Mouse (Mus musculus) limb, embryonic 10.5 days (tissue): ENCODE measurements around the gene Clk2. TPM values are rescaled to one million over a fixed set of nuclear protein-coding genes. Genes with fewer than 3 reads are reported as not detected.
A peak's percentile ranks its signal among the peaks of the same experiment; 100 is the strongest.

Experiments
- DNase-seq: peaks from one replicate; pipeline ENCODE4 v3.0.0-alpha.2; 2017; ENCODE audit warnings: low spot score
- H3K27ac ChIP-seq: fragments of 300-500 bp; sonication (generic); 2 replicates; pipeline ENCODE4 v1.5.1; 2016; ENCODE audit warnings: mild to moderate bottlenecking
- H3K27me3 ChIP-seq: fragments of 300-500 bp; sonication (generic); 2 replicates; pipeline ENCODE4 v1.6.1; 2016; ENCODE audit warnings: low read depth, mild to moderate bottlenecking; ENCODE audit not compliant: poor library complexity, severe bottlenecking
- H3K36me3 ChIP-seq: fragments of 300-500 bp; sonication (generic); 2 replicates; pipeline ENCODE4 v1.6.1; 2016; ENCODE audit warnings: mild to moderate bottlenecking, moderate library complexity
- H3K4me1 ChIP-seq: fragments of 300-500 bp; sonication (generic); 2 replicates; pipeline ENCODE4 v1.6.1; 2016
- H3K4me3 ChIP-seq: fragments of 300-500 bp; sonication (generic); 2 replicates; pipeline ENCODE4 v1.5.1; 2016; ENCODE audit warnings: mild to moderate bottlenecking, moderate library complexity
- H3K9me3 ChIP-seq: fragments of 300-500 bp; sonication (generic); replicated peaks from 2 replicates; pipeline ENCODE4 v1.6.1; 2016; ENCODE audit warnings: mild to moderate bottlenecking
- WGBS: fragments of 180-500 bp; shearing (Covaris S2); methylation state at CpG from one replicate; pipeline ENCODE4 v1.1.7; 2016; 5-methylcytosine and 5-hydroxymethylcytosine counted together
- polyA plus RNA-seq: library from polyadenylated mRNA; unstranded; fragments of >200 nt; fragmentation: Nextera tagmentation; extraction: Ambion mirVana; gene quantifications from 2 replicates; pipeline ENCODE4 v1.2.1, GENCODE M21; 2016

The Clk2 gene
- polyA plus RNA-seq, 1 experiment from 2014 or later: 44.8 TPM

GRCm38 (mm10) chr3:89219546-89219945, 55.0 kb downstream of the Clk2 start:
- Histone ChIP-seq H3K9me3 (no peaks in the 10 kb centered on the region), H3K4me3 (no peak overlapping the region), H3K4me1 (peaks cover 35% of the 10 kb centered on the region), H3K36me3 (peaks cover 34% of the 10 kb centered on the region), H3K27ac (no peak overlapping the region), H3K27me3 (peaks cover 1% of the 10 kb centered on the region; the same call in 1 of the 2 replicates)
- whole genome bisulfite sequencing: 42% methylated on average over 8 of the region's 8 CpGs
- DNase-seq: no peak

- H3K4me1 ChIP-seq: peaks cover 34% of the 10 kb centered on the region
- no peaks in the 10 kb centered on the region for H3K9me3 ChIP-seq
- WGBS: 49% methylated on average over 5 of the region's 5 CpGs
- no peak overlapping the region for H3K4me3 ChIP-seq
- H3K27me3 ChIP-seq: peaks cover 17% of the 10 kb centered on the region
- no peak for DNase-seq
- peaks cover 43% of the 10 kb centered on the region for H3K36me3 ChIP-seq
- no peak overlapping the region for H3K27ac ChIP-seq
These were observed 56.6 kb downstream of the Clk2 start for GRCm38 (mm10) chr3:89221167-89221566.

GRCm38 (mm10) chr3:89224796-89225195, 60.2 kb downstream of the Clk2 start:
- peaks cover 39% of the 10 kb centered on the region for H3K27me3 ChIP-seq
- H3K36me3 ChIP-seq: peaks cover 40% of the 10 kb centered on the region
- peaks cover 52% of the 10 kb centered on the region for H3K4me1 ChIP-seq
- no peak overlapping the region for H3K27ac ChIP-seq
- no peaks in the 10 kb centered on the region for H3K9me3 ChIP-seq
- no peak for DNase-seq
- H3K4me3 ChIP-seq: no peak overlapping the region
- WGBS: 81% methylated on average over 11 of the region's 11 CpGs

- Histone ChIP-seq H3K4me3 (peak overlapping the region; percentile 66), H3K4me1 (peaks cover 50% of the 10 kb centered on the region), H3K27me3 (peaks cover 45% of the 10 kb centered on the region), H3K27ac (peak overlapping the region; percentile 87; the same call in 1 of the 2 replicates), H3K36me3 (peaks cover 40% of the 10 kb centered on the region), H3K9me3 (no peaks in the 10 kb centered on the region)
- DNase-seq: no peak
- 54% methylated on average over 12 of the region's 12 CpGs for WGBS
These were observed 60.8 kb downstream of the Clk2 start for GRCm38 (mm10) chr3:89225321-89225815.

GRCm38 (mm10) chr3:89225918-89226317, 61.3 kb downstream of the Clk2 start:
- H3K4me1 ChIP-seq: peaks cover 48% of the 10 kb centered on the region
- no peaks in the 10 kb centered on the region for H3K9me3 ChIP-seq
- WGBS: 36% methylated on average over 4 of the region's 4 CpGs
- H3K27me3 ChIP-seq: peaks cover 50% of the 10 kb centered on the region
- DNase-seq: no peak
- peak overlapping the region; percentile 87 for H3K27ac ChIP-seq
- peak overlapping the region; percentile 66 for H3K4me3 ChIP-seq
- H3K36me3 ChIP-seq: peaks cover 40% of the 10 kb centered on the region

- peaks cover 44% of the 10 kb centered on the region for H3K4me1 ChIP-seq
- H3K4me3 ChIP-seq: peak overlapping the region; percentile 66
- WGBS: 15% methylated on average over 11 of the region's 11 CpGs
- H3K9me3 ChIP-seq: no peaks in the 10 kb centered on the region
- H3K27ac ChIP-seq: peak overlapping the region; percentile 87
- H3K27me3 ChIP-seq: peaks cover 54% of the 10 kb centered on the region
- no peak for DNase-seq
- H3K36me3 ChIP-seq: peaks cover 35% of the 10 kb centered on the region
These were observed 61.8 kb downstream of the Clk2 start for GRCm38 (mm10) chr3:89226361-89226760.

Other genes starting within 250 kb of the Clk2 start
- gene Ash1l, start 214.2 kb upstream of the Clk2 start, polyA plus RNA-seq: 13.4 and 17.3 TPM in 2 replicates
- 160 and 173 TPM in 2 replicates for gene Dap3, start 213.6 kb upstream of the Clk2 start, polyA plus RNA-seq
- 9.4 and 13.3 TPM in 2 replicates for gene Rusc1, start 71.5 kb upstream of the Clk2 start, polyA plus RNA-seq
- gene Gm43738, start 63.7 kb upstream of the Clk2 start, polyA plus RNA-seq: 0.09 TPM in 1 of 2 replicates, not detected in the other
- gene Fdps, start 62.8 kb upstream of the Clk2 start, polyA plus RNA-seq: 361 and 405 TPM in 2 replicates
- gene Pklr, start 28.7 kb upstream of the Clk2 start, polyA plus RNA-seq: 3.6 and 4.4 TPM in 2 replicates
- 1.3 and 1.6 TPM in 2 replicates for gene Hcn3, start 4.6 kb upstream of the Clk2 start, polyA plus RNA-seq
- gene Scamp3, start 12.7 kb downstream of the Clk2 start, polyA plus RNA-seq: 115 and 119 TPM in 2 replicates
- gene Fam189b, start 18.3 kb downstream of the Clk2 start, polyA plus RNA-seq: 32.2 and 35.0 TPM in 2 replicates
- gene Gba, start 38.1 kb downstream of the Clk2 start, polyA plus RNA-seq: 34.8 and 34.9 TPM in 2 replicates
- gene Thbs3, start 50.4 kb downstream of the Clk2 start, polyA plus RNA-seq: 12.2 and 26.8 TPM in 2 replicates
- gene Mtx1, start 62.3 kb downstream of the Clk2 start, polyA plus RNA-seq: 250 and 265 TPM in 2 replicates
- 0.24 and 0.74 TPM in 2 replicates for gene Muc1, start 64.3 kb downstream of the Clk2 start, polyA plus RNA-seq
- 272 and 282 TPM in 2 replicates for gene Krtcap2, start 81.2 kb downstream of the Clk2 start, polyA plus RNA-seq
- gene Trim46, start 81.5 kb downstream of the Clk2 start, polyA plus RNA-seq: 3.4 and 6.1 TPM in 2 replicates
- gene Dpm3, start 94.6 kb downstream of the Clk2 start, polyA plus RNA-seq: 82.5 and 84.0 TPM in 2 replicates
- gene Slc50a1, start 105.8 kb downstream of the Clk2 start, polyA plus RNA-seq: 33.2 and 41.3 TPM in 2 replicates
- gene Efna1, start 116.3 kb downstream of the Clk2 start, polyA plus RNA-seq: 29.8 and 36.8 TPM in 2 replicates
- 13.2 and 18.4 TPM in 2 replicates for gene Efna3, start 158.2 kb downstream of the Clk2 start, polyA plus RNA-seq
- gene Efna4, start 173.2 kb downstream of the Clk2 start, polyA plus RNA-seq: 47.4 and 53.4 TPM in 2 replicates
- gene Adam15, start 185.2 kb downstream of the Clk2 start, polyA plus RNA-seq: 29.4 TPM in 2 replicates
- gene Dcst2, start 197.2 kb downstream of the Clk2 start, polyA plus RNA-seq: 0.24 TPM in 1 of 2 replicates, not detected in the other
- gene Dcst1, start 200.5 kb downstream of the Clk2 start, polyA plus RNA-seq: 0.25 and 0.30 TPM in 2 replicates
- 0.38 and 0.49 TPM in 2 replicates for gene Zbtb7b, start 230.0 kb downstream of the Clk2 start, polyA plus RNA-seq
- 0.26 TPM in 1 of 2 replicates, not detected in the other for gene Lenep, start 238.0 kb downstream of the Clk2 start, polyA plus RNA-seq
- gene Flad1, start 247.1 kb downstream of the Clk2 start, polyA plus RNA-seq: 22.2 and 26.1 TPM in 2 replicates